In genomic region chr1:87508591-87509560, GRCm38 (mm10) we compare ENCODE assay signal across 9 mouse cellular contexts. TPM values are rescaled to one million over a fixed set of nuclear protein-coding genes. Genes with fewer than 3 reads are reported as not detected.
A peak's percentile ranks its signal among the peaks of the same experiment; 100 is the strongest.
DNase-seq lines count a peak whose midpoint lies in the region; ATAC-seq and TF ChIP-seq lines count a peak whose summit lies in the region.
"Had no signal": no experiment of that assay in that cellular context is flagged by ENCODE, and none has a peak within 500 bp of the region (broad histone marks: within the 10 kb centered on the region; RNA-seq: fewer than 3 reads in every experiment).

No protein-coding gene starts in this region.

- H3K27ac ChIP-seq in heart, embryonic 14.5 days (replicated peaks in 1 of 2; ENCODE audit: control insufficient read depth in 1 of 2, insufficient read depth in 1 of 2, low read depth in 2 of 2, low read length in 2 of 2), result no peak overlapping the region
- H3K27ac ChIP-seq in cortical plate, adult 2 months (ENCODE audit: insufficient read depth, low read length), result peak overlapping the region; percentile 100
- no peak overlapping the region for H3K27ac ChIP-seq in hindbrain, embryonic 15.5 days (replicated peaks)
- no peak overlapping the region for H3K27ac ChIP-seq in thymus, adult 2 months (ENCODE audit: control insufficient read depth, insufficient read depth, low read length)

- no peak for TF ChIP-seq POLR2A in cortical plate, adult 2 months (IDR thresholded peaks at IDR 0.05; ENCODE audit: extremely low read depth, insufficient read depth, low read length)
- TF ChIP-seq POLR2A in thymus, adult 2 months (IDR thresholded peaks at IDR 0.05; ENCODE audit: control insufficient read depth, extremely low read depth, insufficient read depth, low read length, poor library complexity), result no peak

- TF ChIP-seq CTCF in cortical plate, adult 2 months (IDR thresholded peaks at IDR 0.05; ENCODE audit: extremely low read depth, insufficient read depth, low read length), result no peak
- no peak for TF ChIP-seq CTCF in thymus, adult 2 months (IDR thresholded peaks at IDR 0.05; ENCODE audit: borderline replicate concordance, control insufficient read depth, extremely low read depth, insufficient read depth, low read length, poor library complexity)

- H3K4me3 ChIP-seq in heart, embryonic 14.5 days (ENCODE audit: control insufficient read depth in 1 of 2, insufficient read depth in 1 of 2, low read depth in 1 of 2, low read length in 2 of 2), result peak overlapping the region; percentile 52 to 66
- peak overlapping the region; percentile 98 for H3K4me3 ChIP-seq in cortical plate, adult 2 months (ENCODE audit: insufficient read depth, low read length)
- peak overlapping the region; percentile 60 for H3K4me3 ChIP-seq in hindbrain, embryonic 15.5 days
- no peak overlapping the region for H3K4me3 ChIP-seq in thymus, adult 2 months (ENCODE audit: control insufficient read depth, insufficient read depth, low read length)

- no peak overlapping the region; the same call in 1 of the 2 replicates for H3K9ac ChIP-seq in heart, embryonic 14.5 days (ENCODE audit: low read length)
- peak overlapping the region; percentile 54 for H3K9ac ChIP-seq in hindbrain, embryonic 15.5 days

- WGBS in heart, embryonic 14.5 days, result 20% methylated on average over 26 of the region's 26 CpGs
- 19% methylated on average over 26 of the region's 26 CpGs for WGBS in hindbrain, embryonic 15.5 days
- WGBS in thymus, adult 2 months, result 26% methylated on average over 26 of the region's 26 CpGs

- peaks cover 6% of the 10 kb centered on the region; the same call in 1 of the 2 replicates for H3K9me3 ChIP-seq in heart, embryonic 14.5 days (ENCODE audit: control insufficient read depth, low read length)
- no peaks in the 10 kb centered on the region for H3K9me3 ChIP-seq in hindbrain, embryonic 15.5 days

- H3K4me2 ChIP-seq in heart, embryonic 14.5 days (ENCODE audit: low read length), result peak overlapping the region; percentile 100
- H3K4me2 ChIP-seq in hindbrain, embryonic 15.5 days, result peak overlapping the region; percentile 87

- H3K36me3 ChIP-seq in heart, embryonic 14.5 days (ENCODE audit: control insufficient read depth, insufficient read depth, low read length), result no peaks in the 10 kb centered on the region
- no peaks in the 10 kb centered on the region for H3K36me3 ChIP-seq in hindbrain, embryonic 15.5 days
- no peaks in the 10 kb centered on the region for H3K36me3 ChIP-seq in thymus, adult 2 months (ENCODE audit: control insufficient read depth, insufficient read depth, low read length)

- peaks cover 4 to 12% of the 10 kb centered on the region in 2 experiments; a peak in 3 of 4 replicates for H3K4me1 ChIP-seq in heart, embryonic 14.5 days (ENCODE audit: control insufficient read depth in 2 of 2, insufficient read depth in 2 of 2, low read length in 2 of 2)
- H3K4me1 ChIP-seq in cortical plate, adult 2 months (ENCODE audit: control insufficient read depth, insufficient read depth, low read length), result peaks cover 2% of the 10 kb centered on the region
- peaks cover 19% of the 10 kb centered on the region for H3K4me1 ChIP-seq in hindbrain, embryonic 15.5 days (replicated peaks)
- H3K4me1 ChIP-seq in thymus, adult 2 months (replicated peaks; ENCODE audit: control insufficient read depth, insufficient read depth, low read length), result peaks cover 5% of the 10 kb centered on the region; the same call in 1 of the 2 replicates

- intact Hi-C loops in heart, postnatal 36 days (cut with DNase I), result no loop called here

- ATAC-seq in heart, embryonic 14.5 days (ENCODE audit: insufficient number of reproducible peaks, insufficient read depth, low FRiP score, low read depth), result 0 out of 2 replicates have a peak, but pooled peaks have one; percentile 22
- ATAC-seq in hindbrain, embryonic 15.5 days (ENCODE audit: low FRiP score, low read depth), result no peak
- 0 out of 2 replicates have a peak, but pooled peaks have one; percentile 26 for ATAC-seq in megakaryocyte-erythroid progenitor cell, adult 5-6 weeks (replicated peaks; ENCODE audit: low FRiP score, low TSS enrichment, poor library complexity, severe bottlenecking)

- no peak for DNase-seq in heart, postnatal 36 days
- no peak for DNase-seq in adrenal gland, adult 18-20 months (ENCODE audit: low spot score in 2 of 2)
- DNase-seq in thymus, adult 2 months, result no peak
- DNase-seq in c-Kit-positive CD71-positive TER-119-positive erythroid progenitor cells, embryonic 14.5 days (ENCODE audit: low spot score), result no peak

- peaks cover 58% of the 10 kb centered on the region for H3K27me3 ChIP-seq in heart, embryonic 14.5 days (ENCODE audit: control insufficient read depth, insufficient read depth, low read length)
- H3K27me3 ChIP-seq in hindbrain, embryonic 15.5 days, result peaks cover 26% of the 10 kb centered on the region; the same call in 1 of the 2 replicates
- peaks cover 16% of the 10 kb centered on the region for H3K27me3 ChIP-seq in thymus, adult 2 months (ENCODE audit: control insufficient read depth, insufficient read depth, low read length)

RNA-seq across cellular contexts. Expression of gene Neu2, which starts 0.8 kb away (rescaled TPM):
- not detected in 2 replicates for polyA plus RNA-seq in heart, embryonic 14.5 days (2014; fragmentation: Nextera tagmentation; extraction: Ambion mirVana)
- not detected for total RNA-seq in heart, postnatal 36 days (2021)
- polyA plus RNA-seq in cortical plate, adult 2 months (2012; rRNA removed), result 13.6 and 14.6 TPM in 2 replicates
- 0.43 and 0.73 TPM in 2 replicates for polyA plus RNA-seq in hindbrain, embryonic 15.5 days (2015; fragmentation: Nextera tagmentation; extraction: Ambion mirVana)
- total RNA-seq in megakaryocyte-erythroid progenitor cell, adult 5-6 weeks (2014; fragmentation: Nextera tagmentation), result not detected in 2 replicates
- total RNA-seq in megakaryocyte-erythroid progenitor cell, adult 5-6 weeks (2017), result not detected in 2 replicates
- not detected for total RNA-seq in adrenal gland, adult 18-20 months (2021)
- 4.0 and 6.9 TPM in 2 replicates for polyA plus RNA-seq in thymus, adult 2 months (2012; rRNA removed)
- total RNA-seq: MEL had no signal

RNA-seq across cellular contexts. Expression of gene Snorc, which starts 38.8 kb away (rescaled TPM):
- not detected in 2 replicates for polyA plus RNA-seq in heart, embryonic 14.5 days (2014; fragmentation: Nextera tagmentation; extraction: Ambion mirVana)
- not detected for total RNA-seq in heart, postnatal 36 days (2021)
- 1.3 and 2.2 TPM in 2 replicates for polyA plus RNA-seq in cortical plate, adult 2 months (2012; rRNA removed)
- 0.84 and 1.4 TPM in 2 replicates for polyA plus RNA-seq in hindbrain, embryonic 15.5 days (2015; fragmentation: Nextera tagmentation; extraction: Ambion mirVana)
- total RNA-seq in megakaryocyte-erythroid progenitor cell, adult 5-6 weeks (2014; fragmentation: Nextera tagmentation), result not detected in 2 replicates
- total RNA-seq in megakaryocyte-erythroid progenitor cell, adult 5-6 weeks (2017), result not detected in 2 replicates
- not detected for total RNA-seq in adrenal gland, adult 18-20 months (2021)
- 0.30 and 0.52 TPM in 2 replicates for polyA plus RNA-seq in thymus, adult 2 months (2012; rRNA removed)
- total RNA-seq: MEL had no signal
